Mouse (Mus musculus) embryo, embryonic 9.5 days (tissue): Measurements from ENCODE around the gene Tmem108.
A peak's percentile ranks its signal among the peaks of the same experiment; 100 is the strongest.

ENCODE experiments used
- DNase-seq: peaks from one replicate; pipeline ENCODE4 v3.0.0-alpha.2; 2017; ENCODE audit errors: extremely low spot score

The Tmem108 gene

DNA sequence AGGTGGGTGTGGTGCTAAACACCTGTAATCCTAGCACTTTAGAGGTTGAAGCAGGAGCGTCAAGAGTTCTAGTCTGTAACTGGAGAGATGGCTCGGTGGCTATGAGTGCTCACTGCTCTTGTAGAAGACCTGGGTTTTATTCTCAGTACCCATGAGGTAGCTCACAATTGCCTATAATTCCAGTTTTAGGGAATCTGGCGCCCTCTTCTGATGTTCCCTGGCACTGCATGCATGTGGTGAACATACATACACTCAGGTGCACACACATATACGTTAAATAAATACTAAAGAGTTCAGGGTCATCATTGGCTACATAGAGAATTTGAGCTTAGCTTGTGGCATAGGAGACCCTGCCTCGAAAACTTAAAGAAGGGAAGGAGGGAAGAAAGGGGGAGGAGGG lies 317.0 kb downstream of the Tmem108 start:
- no peak for DNase-seq

DNA sequence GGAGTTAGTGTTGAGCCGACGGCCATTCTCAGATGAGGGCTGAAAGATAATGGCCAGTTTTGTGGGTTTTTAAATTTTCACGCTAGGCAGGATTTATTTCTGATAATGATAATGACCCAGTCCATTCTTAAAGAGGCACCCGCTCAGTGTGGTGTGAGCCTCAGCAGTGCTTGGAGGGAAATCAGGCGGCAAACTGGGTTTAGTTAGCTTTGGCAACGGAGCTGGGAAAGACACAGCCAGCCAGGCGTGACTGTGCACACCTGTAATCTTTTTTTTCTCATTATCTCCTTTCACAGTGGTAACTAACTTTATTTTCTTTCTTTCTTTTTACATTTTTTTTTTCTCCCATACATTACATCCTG lies 317.8 kb downstream of the Tmem108 start:
- DNase-seq: peak; percentile 6

DNA sequence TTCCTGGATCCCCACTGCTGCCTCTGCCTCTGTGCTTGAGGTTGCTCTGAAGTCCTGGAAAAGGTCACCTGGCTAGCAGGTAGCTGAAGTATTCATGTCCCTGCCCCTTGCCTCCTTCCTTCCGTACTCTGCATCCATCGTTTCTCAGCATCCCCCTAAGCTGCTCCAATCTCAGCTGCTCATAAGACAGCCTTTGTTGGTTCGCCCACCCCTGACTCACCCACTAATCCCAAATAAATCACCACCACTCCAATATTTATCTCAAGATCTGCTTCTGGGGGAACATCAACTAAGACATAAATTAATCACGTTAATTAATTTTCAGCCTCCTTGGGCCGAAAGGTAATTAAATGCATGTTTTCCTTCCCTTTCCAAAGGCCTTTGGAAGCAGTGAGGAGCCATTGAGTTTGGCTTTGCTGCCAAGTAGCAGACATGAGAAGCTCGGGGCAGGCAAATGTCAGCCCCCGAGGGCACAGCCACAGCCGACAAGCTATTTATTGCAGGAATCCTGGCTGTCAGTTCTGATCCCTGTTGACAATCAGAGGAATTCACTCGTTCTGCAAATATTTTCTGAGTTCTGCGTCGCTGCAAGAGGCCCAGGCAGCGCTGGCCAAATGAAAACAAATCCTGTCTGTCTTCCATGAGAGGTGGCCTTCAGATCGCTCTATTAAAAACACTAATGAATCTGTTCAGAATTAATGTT lies 318.4 kb downstream of the Tmem108 start:
- peak; percentile 17 for DNase-seq

DNA sequence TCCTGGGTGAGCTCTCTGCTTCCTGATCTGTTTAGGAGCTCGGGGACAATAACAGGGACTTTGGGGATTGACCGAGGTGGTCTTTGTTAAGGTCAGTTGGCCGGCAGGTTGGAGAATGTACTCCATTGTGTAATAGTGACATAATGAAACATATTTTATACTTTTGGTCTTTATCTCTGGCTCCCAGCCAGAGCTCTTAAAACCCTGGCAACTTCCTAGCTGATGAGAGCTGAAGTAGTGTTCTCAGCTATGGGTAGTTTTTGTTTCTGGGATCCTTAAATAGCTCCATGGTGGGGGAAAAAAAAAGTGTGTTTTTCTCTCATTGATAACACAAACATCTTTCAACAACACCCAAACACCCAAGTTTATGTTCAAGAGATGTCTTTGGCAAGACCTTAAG lies 321.0 kb downstream of the Tmem108 start:
- DNase-seq: no peak

DNA sequence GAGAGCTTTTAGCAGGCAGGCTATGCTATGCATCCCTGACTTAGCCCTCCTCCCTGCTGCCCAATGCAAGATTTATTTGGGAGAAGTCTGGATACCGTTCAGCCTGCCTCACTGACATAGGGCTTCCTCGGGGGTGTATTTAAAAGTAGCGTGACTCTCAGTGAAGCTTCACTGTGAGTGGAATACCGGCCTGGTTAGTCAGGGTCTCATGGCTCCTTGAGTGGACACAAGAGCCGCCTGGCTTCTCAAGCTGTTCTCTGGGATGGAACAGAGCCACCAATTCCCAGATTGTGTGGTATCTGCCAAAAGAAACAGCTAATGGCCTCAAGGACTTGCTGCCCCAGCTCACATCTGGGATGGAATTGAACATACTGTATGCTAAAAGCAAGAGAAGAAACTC lies 324.5 kb downstream of the Tmem108 start:
- no peak for DNase-seq

DNA sequence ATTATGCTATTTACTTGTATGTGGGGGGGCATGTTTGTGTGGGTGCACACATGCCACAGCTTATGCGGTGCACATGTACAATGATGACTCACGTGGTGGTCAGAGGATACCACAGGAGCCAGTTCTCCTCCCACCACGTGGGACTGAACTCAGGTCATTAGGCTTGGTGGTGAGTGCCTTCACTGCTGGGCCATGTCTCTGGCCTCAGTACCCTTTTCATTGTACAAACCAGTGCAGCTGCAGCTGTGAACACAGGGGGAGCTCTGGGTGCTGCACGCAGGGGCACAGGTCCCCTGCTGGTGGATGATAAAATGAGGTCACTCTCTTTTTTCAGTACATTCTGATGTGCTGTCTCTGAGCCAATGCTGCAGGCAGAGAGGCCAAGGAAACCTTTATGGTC lies 327.5 kb downstream of the Tmem108 start:
- peak; percentile 16 for DNase-seq
